Mouse (Mus musculus) thymus, postnatal 36 days (tissue): Measurements from ENCODE around the gene Slc26a10.
"Not testable (repeated sequence)": the region's sequence is repeated elsewhere in the genome, so short reads cannot be mapped to it uniquely, and the experiment has no call there.

Experiments
- DNase-seq, 2 experiments: peaks; one replicate each; pipeline ENCODE4 v3.0.0; 2022; ENCODE audit warnings: mixed read lengths in 2 of 2

The Slc26a10 gene

DNA sequence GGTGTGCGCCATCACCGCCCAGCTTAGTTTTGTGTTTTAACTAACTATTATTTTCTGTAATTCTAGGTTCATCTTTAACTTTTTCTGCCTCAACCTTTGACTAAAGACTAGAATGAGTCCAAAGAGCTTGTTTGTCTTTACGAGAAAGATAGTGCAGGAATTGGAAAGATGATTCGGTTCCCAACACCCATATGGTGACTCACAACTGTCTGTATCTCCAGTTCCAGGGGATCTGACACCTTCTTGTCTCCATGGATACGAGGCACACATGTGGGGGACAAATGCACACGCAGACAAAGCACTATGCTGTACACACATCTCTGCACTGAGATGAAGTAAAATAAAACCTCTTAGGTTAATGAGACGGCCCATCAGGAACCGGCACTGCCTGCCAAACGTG lies 20.4 kb downstream of the Slc26a10 start:
- DNase-seq: no peak

DNA sequence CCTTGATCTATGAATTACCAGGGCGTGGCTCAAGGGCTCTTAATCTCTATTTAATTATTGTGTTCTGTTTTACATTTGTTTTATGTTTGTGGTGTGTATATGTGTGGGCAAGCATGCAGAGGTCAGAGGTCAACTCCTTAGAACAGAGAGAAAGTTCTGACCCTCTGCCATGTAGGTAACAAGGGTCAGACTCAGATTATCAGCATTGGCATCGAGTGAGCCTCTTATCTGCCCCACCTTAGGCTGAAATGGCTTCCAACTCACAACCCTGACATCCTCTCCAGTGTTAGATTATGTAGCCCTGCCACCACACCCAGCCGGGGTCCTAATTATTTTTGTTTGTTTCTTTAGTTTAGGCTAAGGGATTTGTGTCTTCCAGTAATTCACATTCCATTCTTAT lies 22.0 kb downstream of the Slc26a10 start:
- DNase-seq: no peak

DNA sequence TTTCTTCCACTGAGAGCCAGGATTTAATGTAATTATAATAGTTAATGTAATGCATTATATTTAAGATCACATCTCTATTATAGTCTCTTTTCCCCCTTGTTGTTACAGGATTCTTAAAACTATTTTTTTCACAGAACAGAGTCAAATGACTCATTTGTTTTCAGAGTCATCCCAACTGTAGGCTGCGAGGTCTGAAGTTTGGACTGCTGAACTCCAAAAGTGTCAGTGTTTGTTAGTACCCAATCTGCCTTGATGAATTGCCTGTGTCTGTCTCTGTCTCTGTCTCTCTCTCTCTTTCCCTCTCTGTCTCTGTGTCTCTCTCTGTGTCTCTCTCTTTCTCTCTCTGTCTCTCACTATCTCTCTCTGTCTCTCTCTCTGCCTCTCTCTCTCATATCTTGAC lies 23.9 kb downstream of the Slc26a10 start:
- no peak for DNase-seq

DNA sequence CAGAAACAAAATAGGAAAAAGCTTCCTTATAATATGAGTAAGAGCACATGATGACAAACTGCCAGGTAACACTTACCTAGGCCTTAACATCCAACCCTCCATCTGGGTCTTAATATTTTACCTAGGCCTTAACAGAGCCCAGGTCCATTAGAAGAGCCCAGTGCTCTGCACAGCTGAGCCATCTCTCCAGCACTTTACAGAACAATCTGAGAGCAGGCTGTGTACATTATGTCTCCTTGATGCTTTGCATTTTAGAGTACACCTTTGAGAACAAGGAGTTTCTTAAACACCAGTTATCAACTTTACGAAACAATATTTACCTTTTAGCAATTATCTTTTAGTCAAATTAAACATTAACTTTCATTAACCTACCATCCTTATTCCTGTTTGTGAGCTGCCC lies 24.4 kb downstream of the Slc26a10 start:
- no peak for DNase-seq

DNA sequence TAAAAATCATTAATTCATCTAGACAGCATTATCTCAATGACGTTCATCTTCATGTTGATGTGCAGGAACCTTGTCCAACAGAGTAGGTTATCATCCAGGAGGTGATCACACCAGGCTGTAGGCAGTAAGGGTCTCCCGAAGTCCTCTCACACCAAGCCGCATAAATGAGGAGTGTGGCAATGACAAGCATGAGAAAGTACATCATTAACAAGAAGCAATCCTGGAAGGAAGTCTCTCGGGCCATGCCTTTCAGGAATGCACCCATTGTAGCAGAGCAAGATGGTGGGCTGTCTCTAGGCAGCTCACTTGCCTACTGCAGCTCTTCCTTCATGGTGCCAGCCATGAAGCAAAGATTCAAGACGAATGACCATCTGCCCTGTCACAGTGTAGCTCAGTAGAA lies 25.8 kb downstream of the Slc26a10 start:
- no peak for DNase-seq

DNA sequence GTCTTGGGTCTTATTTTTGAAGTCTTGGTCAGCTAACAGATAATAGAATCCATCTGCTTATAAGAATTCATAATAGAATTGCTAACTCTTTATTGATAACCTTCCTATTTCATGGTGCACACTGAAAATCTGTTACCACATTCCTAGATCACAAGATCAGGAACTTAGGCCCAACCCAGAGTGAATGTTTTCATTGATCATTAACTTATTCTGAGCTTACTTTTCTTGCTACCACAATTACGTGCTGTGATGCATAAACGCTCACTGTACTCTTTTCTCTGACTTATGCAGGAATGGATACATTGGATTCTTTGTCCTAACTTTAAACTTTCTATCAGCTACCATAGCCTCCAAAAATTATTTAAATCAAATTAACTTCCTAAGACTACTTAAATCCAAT lies 26.2 kb downstream of the Slc26a10 start:
- DNase-seq: no peak

DNA sequence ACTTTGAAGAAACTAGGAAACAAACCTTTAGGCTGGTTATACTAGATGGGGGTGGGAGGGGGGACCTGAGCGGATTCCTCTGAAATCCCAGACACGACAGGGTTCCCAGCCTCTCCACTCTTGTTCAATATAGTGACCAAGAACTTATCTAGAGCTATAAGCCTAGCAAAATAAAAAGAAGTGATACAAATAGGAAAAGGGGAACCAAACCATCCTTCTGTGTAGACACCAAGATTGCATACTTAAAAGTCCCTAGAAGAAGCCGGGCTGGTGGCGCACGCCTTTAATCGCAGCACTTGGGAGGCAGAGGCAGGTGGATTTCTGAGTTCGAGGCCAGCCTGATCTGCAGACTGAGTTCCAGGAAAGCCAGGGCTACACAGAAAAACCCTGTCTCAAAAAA lies 27.1 kb downstream of the Slc26a10 start:
- DNase-seq: no peak

DNA sequence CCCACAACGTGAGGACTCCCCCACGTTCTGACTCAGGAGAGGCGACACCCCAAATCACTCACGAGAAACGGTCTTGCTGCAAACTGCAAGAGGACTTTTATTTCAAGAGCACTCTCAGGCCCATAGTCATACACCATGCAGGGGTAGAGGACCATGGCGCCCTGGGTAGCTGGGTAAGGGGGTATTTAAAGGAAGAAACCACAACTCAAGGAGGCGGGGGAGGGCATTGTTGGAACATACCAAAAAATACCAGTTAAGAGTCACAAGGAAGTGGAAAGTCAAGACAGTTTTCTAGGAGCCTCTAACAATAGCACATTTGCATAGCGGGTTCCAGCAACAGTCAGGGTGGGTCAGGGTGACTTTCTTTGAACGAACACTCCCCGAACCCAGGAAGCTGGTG lies 27.9 kb downstream of the Slc26a10 start:
- DNase-seq: not testable (repeated sequence)

DNA sequence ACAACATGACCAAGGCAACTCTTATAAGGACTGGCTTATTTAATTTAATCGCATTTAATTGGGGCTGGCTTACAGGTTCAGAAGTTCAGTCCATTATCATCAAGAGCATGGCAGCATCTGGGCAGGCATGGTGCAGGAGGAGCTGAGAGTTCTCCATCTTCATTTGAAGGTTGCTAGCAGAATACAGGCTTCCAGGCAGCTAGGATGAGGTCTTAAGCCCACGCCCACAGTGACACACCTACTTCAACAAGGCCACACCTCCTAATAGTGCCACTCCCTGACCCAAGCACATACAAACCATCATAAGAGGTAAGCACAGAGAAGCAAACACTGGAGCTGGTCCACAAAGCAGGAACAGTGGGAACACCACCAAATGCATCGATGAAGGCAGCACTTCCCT lies 29.2 kb downstream of the Slc26a10 start:
- not testable (repeated sequence) for DNase-seq

DNA sequence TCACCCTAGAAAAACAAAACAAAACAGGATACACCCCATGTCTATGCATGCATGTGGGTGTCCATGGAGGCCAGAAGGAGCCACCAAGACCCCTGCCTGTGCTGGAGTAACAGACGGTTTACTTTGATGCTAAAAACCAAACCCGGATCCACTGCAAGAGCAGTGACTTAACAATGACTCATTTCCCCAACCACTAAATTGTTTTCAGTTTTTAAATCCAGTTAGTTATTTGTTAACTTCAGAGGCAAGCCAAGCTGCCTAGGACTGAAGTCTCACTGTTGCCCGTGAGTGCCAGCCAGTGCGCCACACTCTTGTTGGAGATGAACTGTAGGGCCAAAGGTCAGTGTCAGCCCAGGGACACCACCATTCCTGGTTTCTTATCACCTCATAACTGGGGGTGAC lies 30.0 kb downstream of the Slc26a10 start:
- no peak for DNase-seq

DNA sequence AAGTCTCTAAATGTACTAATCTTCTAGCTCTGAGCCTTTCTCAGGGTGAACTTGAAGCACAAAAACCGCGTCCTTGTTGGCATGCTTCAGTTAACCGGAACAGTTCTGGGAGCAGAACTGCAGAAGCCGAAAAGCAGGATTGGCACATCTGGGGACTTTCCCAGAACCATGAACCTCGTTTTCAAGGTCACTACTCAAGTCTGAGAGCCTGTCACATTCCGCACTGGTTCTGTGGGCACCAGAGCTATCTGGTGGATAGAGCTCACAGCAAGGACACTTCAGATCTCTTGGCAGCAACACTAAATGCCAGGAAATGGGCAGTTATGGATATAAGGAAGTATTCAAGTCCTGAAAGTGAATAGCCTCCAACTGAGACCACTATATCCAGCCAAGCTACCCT lies 33.3 kb downstream of the Slc26a10 start:
- DNase-seq: no peak

DNA sequence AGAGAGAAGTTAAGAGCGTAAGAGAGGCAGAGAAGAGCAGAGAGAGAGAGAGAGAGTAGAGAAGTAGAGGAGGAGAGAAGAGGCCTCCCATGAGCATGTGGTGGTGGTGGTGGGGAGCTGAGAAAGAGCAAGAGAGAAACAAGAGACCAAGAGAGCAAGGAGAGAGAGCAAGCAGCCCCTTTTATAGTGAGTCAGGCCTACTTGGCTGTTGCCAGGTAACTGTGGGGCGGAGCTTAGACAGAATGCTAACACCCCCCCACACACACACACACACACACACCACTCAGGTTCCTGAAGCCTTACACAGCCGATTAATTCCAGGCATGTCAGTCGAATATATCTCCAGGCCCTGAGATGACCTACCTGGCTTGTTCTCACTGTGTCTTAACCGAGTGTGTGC lies 35.1 kb downstream of the Slc26a10 start:
- no peak for DNase-seq

DNA sequence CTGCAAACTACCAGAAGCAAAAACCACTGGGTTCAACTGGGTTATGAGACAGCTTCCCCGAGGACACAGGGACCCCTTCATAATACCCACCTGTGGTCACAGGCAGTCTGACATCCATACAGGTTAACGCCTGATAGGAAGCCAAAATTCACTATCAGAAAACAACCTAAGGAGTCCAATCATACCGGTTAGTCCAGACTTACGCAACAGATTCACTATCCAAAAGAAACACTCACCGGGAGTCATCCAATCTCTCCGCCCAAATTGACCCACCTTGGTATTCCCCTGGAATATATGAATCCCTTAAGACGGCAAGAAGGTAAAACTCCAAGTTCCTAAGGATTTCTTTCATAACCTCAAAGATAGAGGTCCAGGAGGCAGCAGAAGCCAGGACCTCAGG lies 35.9 kb downstream of the Slc26a10 start:
- DNase-seq: no peak

DNA sequence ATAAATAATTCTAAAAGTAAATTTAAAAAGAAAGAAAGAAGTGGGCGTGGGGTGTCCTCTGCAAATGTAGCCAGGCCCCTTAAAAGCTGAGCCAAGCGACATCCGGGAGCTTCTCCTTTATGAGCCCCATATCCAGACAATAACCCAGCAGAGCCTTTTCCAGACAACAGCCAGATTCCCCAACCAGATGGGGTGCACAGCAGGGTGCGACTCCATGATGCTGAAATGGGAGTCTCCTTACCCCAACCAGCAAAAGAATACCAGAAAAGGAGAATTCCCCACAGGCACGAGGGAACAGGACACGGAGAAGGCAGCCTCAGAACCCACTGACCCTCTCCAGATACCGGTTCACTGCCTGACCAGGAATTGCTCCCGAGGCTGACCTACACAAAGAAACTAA lies 37.2 kb downstream of the Slc26a10 start:
- DNase-seq: no peak

DNA sequence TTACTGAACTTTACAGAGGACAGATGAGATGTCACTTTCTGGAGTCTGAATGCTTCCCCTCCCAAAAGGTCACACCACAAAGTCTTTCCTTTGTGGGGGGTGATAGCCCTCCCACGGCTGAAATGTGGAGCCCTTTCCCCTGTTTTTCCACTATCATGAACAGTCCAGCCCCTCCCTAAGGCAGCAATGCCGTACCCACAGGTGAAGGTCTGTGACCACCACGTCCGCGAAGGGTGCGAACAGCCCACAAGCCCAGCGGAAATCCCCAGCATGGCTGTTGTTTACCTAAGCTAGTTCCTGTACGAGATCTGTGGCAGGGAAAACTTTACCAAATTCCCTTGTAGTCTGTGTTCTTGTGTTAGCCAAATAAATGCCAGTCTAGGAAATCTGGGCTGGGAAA lies 38.9 kb downstream of the Slc26a10 start:
- DNase-seq: peak; percentile 65 to 74

DNA sequence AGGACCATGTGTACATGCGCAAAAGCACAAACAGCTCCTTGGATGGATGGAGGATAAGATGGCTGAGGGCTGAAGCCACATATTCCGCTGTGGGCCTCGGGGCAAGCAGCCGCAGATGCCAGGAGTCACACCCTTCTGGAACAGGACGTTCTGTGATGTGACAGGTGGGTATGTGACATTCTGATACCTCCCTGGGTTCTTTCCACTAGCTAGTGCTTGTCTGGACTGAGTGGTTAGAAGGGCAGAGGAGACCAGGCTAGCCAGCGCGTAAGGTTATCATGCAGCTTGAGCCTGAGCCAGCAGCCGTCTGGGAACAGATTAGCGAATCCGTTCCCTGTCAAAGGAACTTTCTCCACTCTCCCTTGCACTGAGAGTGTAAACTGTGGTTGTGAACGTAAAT lies 39.5 kb downstream of the Slc26a10 start:
- no peak for DNase-seq

DNA sequence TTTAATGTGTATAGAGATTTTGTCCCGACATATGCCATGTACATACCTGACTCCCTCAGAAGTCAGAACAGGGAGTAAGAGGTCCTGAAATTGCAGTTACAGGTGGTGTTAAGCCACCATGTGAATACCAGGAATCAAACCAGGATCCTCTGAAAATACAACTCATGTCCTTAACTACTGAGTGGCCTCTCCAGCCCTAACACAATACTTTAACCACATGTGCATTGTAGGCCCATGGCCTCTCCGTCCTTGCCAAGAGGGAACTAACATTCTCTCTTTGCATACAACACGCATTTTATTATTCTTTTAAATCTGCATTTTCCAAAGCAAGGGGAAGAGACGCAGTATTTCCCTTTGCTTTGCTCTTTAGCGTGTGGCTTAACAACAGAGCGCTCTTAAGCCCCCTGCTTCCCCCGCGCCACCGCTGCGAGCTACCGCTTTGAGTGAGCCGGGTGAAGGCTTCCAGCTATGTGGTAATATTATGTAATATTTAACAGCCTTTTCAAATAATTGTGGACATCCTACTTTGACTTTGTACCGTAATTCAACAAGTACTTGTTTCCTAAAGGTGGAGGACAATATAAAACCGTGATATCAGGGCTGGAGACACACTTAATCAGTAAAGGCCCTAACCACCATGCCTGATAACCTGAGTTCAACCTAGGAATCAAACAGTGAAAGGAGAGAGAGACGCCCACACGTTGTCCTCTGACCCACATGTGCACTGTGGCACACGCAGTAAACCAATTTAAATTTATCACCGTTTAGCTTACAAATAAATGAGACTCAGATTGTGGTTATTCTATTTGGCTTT lies 41.9 kb downstream of the Slc26a10 start:
- no peak for DNase-seq

DNA sequence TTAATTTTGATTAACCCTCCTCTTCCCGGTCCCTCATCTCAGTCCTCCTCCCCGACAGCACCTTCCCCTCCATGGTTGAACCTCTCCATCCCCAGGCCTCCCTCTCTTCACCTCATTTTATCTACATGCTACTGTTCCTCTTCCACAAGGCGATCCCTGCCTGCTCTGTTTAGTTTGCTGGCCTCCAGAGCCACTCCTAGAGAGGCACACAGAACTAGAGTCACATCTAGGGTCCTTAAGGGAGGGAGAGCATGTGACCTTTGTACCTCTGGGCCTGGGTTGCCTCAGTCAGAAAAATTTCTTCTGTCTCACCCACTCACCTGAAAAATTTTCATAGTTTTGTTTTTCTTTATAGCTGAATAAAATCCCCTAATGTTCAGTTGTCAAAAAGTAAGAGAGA lies 42.5 kb downstream of the Slc26a10 start:
- DNase-seq: no peak

DNA sequence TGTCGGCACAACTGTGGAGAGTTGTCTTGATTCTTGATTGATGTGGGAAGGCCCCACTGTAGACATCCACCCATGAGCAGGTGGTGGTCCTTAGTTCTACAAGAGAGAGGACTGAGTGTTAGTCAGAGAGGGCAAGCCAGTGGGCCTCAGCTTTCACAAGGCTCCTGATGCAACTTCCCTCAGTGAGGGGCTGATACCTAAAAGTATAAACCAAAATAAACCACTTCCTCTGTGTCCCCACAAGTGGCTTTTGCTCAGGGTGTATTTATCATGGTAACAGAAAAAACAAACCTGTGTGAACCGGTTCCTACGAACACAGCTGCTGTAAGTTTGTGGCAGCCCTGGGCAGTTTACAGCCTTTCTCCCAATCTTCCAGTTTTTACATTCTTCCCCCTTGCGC lies 43.9 kb downstream of the Slc26a10 start:
- peak; percentile 32 to 46 for DNase-seq

DNA sequence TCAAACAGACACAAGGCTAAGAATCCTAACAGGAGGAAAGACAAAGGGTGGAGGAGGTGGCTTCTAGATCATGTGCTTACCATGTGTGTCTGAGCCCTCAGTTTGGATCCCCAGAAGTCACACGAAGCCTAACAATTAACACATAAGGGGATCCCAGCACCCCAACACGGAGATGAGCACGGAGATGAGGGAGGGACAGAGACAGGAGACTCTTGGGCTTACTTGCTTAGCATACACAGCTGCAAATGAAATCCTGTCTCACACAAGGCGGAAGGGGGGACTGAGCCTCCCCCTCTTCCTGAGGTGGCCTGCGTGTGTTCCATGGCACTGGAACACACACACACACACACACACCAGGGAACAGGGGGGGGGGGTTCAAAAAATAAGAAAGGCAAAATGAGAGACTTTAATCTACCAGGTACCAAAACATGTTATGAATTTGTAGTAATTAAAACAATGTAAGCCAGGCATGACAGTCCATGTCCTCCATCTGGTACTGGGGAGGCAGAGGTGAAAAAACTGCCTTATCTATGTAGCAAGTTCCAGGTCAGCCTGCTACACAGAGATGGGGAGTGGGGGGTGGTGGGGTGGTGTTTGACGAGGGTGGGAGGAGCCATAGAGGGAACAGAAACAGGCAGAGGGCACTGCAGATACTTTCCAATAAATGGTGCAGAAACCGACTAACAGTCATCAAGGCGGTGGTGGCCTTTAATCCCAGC lies 45.2 kb downstream of the Slc26a10 start:
- DNase-seq: peak; percentile 60 to 74

DNA sequence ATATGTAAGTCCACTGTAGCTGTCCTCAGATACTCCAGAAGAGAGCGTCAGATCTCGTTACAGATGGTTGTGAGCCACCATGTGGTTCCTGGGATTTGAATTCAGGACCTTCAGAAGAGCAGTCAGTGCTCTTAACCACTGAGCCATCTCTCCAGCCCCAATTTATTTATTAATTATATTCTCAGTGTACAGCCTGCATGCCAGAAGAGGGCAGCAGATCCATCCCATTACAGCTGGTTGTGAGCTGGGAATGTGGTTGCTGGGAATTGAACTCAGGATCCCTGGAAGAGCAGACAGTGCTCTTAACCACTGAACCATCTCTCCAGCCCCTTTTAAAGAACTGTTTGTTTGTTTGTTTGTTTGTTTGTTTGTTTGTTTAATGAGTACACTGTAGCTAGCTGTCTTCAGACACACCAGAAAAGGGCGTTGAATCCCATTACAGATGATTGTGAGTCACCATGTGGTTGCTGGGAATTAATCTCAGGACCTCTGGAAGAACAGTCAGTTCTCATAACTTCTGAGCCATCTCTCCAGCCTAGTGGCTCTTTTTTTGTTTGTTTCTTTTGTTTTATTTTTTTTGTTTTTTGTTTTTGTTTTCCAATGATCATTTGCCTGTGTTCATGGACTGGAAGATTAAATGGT lies 45.9 kb downstream of the Slc26a10 start:
- not testable (repeated sequence) for DNase-seq

DNA sequence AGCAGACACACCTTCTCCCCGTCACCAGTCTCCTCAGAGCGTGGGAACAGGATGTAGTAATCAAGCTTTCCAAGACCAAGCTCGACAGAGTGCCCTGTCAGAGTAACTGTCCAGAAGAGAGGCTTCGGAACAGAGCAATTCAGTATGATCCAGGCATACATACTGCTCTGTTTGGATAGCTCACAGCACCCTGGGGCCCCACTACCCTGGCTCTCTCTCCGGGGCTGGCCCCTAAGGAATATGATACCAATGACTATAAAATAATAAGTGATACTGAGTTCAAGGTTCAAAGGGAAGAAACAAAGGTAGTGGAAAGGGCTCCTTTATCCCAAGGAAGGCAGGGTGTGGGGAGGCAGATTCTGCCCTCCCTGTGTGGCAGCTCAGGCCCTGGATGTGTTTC lies 48.0 kb downstream of the Slc26a10 start:
- no peak for DNase-seq

DNA sequence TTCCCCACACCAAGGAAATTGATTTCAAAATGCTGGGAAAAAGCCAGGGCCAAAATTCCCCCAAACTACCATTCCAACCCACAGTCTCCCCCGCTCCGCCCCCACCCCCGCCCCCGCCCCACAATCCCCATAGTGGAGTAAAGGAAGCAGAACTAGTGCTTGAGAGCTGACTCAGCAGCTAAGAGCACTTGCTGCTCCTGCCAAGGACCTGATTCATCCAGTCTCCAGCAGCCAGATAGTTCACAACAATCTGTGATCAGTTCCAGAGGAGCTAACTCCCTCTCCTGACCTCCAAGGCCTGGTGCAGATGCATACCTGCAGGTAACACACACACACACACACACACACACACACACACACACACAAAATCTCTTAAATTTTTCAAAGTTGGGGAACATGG lies 51.0 kb downstream of the Slc26a10 start:
- no peak for DNase-seq

DNA sequence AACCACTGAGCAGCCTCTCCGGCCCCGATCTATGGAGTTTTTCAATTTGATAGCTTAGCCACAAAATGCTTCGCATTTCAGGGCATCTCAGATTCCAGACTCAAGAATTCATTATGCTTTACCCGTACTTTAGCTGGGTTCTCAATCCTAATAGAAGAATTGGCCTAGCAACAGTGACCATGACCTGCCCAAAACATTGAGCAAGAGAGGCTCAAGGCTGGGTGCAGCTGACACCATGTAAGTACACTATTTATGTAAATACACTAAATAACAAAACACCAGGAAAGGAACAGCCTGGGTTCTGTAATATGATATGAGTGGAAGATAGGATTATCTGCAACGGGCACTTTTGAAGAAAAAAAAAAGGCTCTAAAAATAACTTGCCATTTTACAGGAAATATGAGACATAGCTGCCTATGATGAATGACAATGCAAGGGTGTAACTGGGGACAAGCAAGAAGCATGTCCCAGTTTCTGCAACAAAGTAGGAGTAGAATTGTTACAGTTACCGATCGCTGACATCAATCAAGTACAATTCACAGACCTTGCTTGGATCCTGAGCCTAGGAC lies 52.6 kb downstream of the Slc26a10 start:
- DNase-seq: no peak
